Mouse (Mus musculus): ENCODE results near the gene Vrk1. TPM values are rescaled to one million over a fixed set of nuclear protein-coding genes. Genes with fewer than 3 reads are reported as not detected.

Vrk1 gene
- polyA plus RNA-seq, 1 experiment from 2014 or later: 30.6 TPM

DNA sequence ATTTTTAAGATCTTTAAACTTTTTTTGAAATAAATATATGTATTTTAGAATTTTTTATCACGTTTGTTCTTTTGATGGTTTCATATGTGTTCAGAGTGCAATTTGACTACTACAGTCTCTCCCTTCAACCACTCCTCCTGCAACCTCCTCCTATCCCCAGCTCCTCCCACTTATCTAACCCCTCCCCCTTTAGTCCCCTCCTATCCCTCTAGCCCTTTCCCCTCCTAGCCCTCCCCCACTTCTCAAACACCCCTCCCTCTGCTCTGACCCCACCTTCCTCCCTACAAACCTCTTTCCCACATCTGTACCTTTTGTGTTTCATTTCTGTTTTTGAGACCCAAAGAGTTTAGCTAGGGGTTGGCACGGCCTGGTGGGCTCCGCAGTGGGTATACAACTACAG lies 114.6 kb downstream of the Vrk1 start:
- Histone ChIP-seq H3K4me1 (replicated peaks; ENCODE audit: control insufficient read depth, insufficient read depth, low read length) (peaks cover 19% of the 10 kb centered on the region), H3K27me3 (ENCODE audit: control insufficient read depth, insufficient read depth, low read length) (no peaks in the 10 kb centered on the region), H3K9ac (no peak overlapping the region), H3K9me3 (ENCODE audit: control insufficient read depth, low read length) (no peaks in the 10 kb centered on the region), H3K36me3 (replicated peaks; ENCODE audit: control insufficient read depth, insufficient read depth) (no peaks in the 10 kb centered on the region), H3K4me3 (replicated peaks; ENCODE audit: low read length) (no peak overlapping the region), H3K27ac (no peak overlapping the region), H3K4me2 (replicated peaks) (no peak overlapping the region)
- WGBS: 86% methylated on average over 3 of the region's 3 CpGs
- no peak for ATAC-seq (ENCODE audit: low FRiP score)
- DNase-seq (ENCODE audit: low spot score): no peak

Other genes with a start within 250 kb of the Vrk1 start
- gene Papola, start 225.5 kb upstream of the Vrk1 start, polyA plus RNA-seq (2014; fragmentation: Nextera tagmentation; extraction: Ambion mirVana): 129 and 140 TPM in 2 replicates

All from hindbrain, embryonic 14.5 days (tissue).